Mouse (Mus musculus) heart, embryonic 10.5 days (tissue): ENCODE data around the gene Kif6. TPM values are rescaled to one million over a fixed set of nuclear protein-coding genes. Genes with fewer than 3 reads are reported as not detected.

Experiments used
- DNase-seq: peaks from one replicate; pipeline ENCODE4 v3.0.0-alpha.2; 2017; ENCODE audit warnings: low spot score
- H3K27ac ChIP-seq: fragments of 300-500 bp; sonication (generic); 2 replicates; pipeline ENCODE4 v1.5.1; 2016; ENCODE audit warnings: mild to moderate bottlenecking
- H3K27me3 ChIP-seq: fragments of 300-500 bp; sonication (generic); 2 replicates; pipeline ENCODE4 v1.6.1; 2016; ENCODE audit warnings: mild to moderate bottlenecking; ENCODE audit not compliant: poor library complexity, insufficient read depth, severe bottlenecking
- H3K36me3 ChIP-seq: fragments of 300-500 bp; sonication (generic); 2 replicates; pipeline ENCODE4 v1.6.1; 2016; ENCODE audit warnings: mild to moderate bottlenecking, moderate library complexity
- H3K4me1 ChIP-seq: fragments of 300-500 bp; sonication (generic); 2 replicates; pipeline ENCODE4 v1.6.1; 2016; ENCODE audit warnings: mild to moderate bottlenecking
- H3K4me3 ChIP-seq: fragments of 300-500 bp; sonication (generic); 2 replicates; pipeline ENCODE4 v1.5.1; 2016; ENCODE audit warnings: mild to moderate bottlenecking, moderate library complexity
- H3K9me3 ChIP-seq: fragments of 300-500 bp; sonication (generic); 2 replicates; pipeline ENCODE4 v1.6.1; 2016; ENCODE audit warnings: mild to moderate bottlenecking, moderate library complexity
- WGBS: fragments of 180-500 bp; shearing (Covaris S2); methylation state at CpG from one replicate; pipeline ENCODE4 v1.1.7; 2016; 5-methylcytosine and 5-hydroxymethylcytosine counted together
- polyA plus RNA-seq: library from polyadenylated mRNA; unstranded; fragments of >200 nt; fragmentation: Nextera tagmentation; extraction: Ambion mirVana; gene quantifications from 2 replicates; pipeline ENCODE4 v1.2.1, GENCODE M21; 2016

The Kif6 gene
- polyA plus RNA-seq, 1 experiment from 2014 or later = 2.0 TPM

DNA sequence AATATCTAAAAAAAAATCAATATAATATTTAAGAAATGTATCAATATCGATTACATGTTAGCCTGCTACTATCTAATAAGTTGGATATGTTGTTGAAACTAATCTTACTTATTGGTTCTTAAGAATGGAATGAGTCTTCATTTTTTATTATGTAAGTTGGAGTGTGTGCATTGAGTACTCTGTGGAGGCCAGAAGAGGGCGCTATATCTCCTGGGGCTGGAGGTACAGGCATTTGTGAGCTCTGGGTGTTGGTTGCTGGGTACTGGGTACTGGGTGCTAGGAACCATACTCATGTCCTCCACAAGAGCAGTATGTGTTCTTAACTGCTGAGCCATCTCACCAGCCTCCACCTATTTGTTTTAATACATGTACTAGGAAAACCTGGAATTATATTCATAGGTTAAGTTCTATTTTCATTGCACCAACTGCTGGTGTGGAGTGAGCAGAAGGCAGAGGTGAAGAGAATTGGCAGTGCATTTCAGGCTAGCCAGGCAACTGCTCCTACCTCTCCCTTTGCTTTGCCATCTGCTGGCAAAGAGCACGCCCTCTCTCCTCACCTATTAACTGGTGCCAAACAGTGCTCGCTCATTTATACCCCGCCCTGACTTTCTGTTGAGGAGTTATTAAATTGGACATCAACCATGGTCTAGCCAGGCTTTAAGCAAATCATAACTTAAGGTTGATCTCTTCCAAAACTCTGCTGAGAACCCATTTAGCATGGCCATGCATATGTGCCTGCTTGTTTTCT is 199.1 kb downstream of the Kif6 start:
- no peaks in the 10 kb centered on the region for H3K9me3 ChIP-seq
- WGBS = 85% methylated on average over 5 of the region's 5 CpGs
- H3K36me3 ChIP-seq = no peaks in the 10 kb centered on the region
- no peak overlapping the region for H3K27ac ChIP-seq
- peaks cover 20% of the 10 kb centered on the region for H3K4me1 ChIP-seq
- H3K27me3 ChIP-seq = no peaks in the 10 kb centered on the region
- H3K4me3 ChIP-seq = no peak overlapping the region
- no peak for DNase-seq

DNA sequence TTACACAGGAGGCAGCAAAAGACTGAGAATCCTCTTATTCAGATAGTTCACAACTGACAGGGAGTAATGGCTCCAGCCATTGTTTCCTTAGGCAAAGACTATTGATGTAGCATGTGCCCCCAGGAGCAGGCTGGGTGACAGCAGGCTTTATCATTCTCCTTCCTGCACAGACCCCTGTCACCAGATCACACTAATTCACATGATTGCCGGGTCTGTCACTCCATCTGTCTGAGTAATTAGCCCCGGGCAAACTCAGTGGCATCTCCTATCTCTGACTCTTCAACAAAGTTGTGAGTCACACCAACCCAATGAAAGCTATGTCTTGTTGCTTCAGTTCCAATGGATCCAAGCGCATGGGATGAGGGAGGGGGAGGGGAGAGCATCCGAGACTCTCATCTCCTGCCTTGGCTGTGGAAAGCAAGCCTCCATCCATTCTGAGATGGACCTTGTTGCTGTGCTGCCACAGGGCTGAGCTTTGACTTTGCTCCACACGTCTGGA is 201.2 kb downstream of the Kif6 start:
- H3K4me1 ChIP-seq = peaks cover 20% of the 10 kb centered on the region
- H3K27me3 ChIP-seq = no peaks in the 10 kb centered on the region
- no peak for DNase-seq
- no peaks in the 10 kb centered on the region for H3K36me3 ChIP-seq
- 13% methylated on average over 5 of the region's 5 CpGs for WGBS
- H3K4me3 ChIP-seq = no peak overlapping the region
- no peak overlapping the region for H3K27ac ChIP-seq
- H3K9me3 ChIP-seq = no peaks in the 10 kb centered on the region

DNA sequence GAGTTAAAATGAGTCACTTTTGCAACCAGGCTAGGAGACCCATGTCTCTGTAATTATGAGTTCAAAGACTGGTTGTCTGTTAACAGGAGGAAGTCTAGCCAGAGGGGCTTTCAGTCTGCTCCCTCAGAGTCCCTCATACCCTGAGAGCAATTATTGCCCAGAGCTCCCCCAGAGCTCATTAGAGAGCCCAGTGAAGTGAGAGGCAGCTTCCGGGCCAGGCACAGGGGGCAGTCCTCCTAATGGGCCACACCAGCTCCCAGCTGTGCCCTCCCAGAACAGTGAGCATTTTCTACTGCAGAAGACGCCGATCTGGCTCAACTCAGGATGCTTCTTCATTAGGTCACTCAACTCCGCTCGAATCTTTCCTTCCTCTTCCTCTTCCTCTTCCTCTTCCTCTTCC is 201.8 kb downstream of the Kif6 start:
- DNase-seq = no peak
- H3K9me3 ChIP-seq = no peaks in the 10 kb centered on the region
- H3K4me1 ChIP-seq = peaks cover 20% of the 10 kb centered on the region
- H3K36me3 ChIP-seq = no peaks in the 10 kb centered on the region
- peak overlapping the region; percentile 22; the same call in 1 of the 2 replicates for H3K27ac ChIP-seq
- H3K27me3 ChIP-seq = no peaks in the 10 kb centered on the region
- WGBS = 61% methylated on average over 5 of the region's 5 CpGs
- no peak overlapping the region for H3K4me3 ChIP-seq

DNA sequence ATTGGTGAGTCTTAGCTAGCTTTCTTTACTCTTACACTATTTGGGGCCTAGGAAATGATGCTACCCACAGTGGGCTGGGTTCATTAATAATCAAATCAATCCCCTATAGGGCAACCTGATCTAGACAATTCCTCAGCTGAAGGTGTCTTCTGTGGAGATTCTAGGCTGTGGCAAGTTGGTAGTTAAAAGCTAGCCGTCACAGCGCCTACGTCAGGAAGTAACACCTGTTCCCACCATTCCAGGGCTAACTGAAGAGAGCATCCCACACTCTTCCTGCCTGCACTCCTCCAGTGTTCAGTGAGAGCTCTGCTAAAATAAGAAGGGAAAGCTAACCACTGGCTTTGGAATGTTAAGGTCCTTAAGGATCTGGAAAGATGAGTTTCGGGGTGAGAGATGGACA is 205.3 kb downstream of the Kif6 start:
- 70% methylated on average over 4 of the region's 4 CpGs for WGBS
- Histone ChIP-seq H3K36me3 (no peaks in the 10 kb centered on the region), H3K4me1 (peaks cover 37% of the 10 kb centered on the region), H3K4me3 (no peak overlapping the region), H3K9me3 (no peaks in the 10 kb centered on the region), H3K27ac (no peak overlapping the region), H3K27me3 (no peaks in the 10 kb centered on the region)
- no peak for DNase-seq

GRCm38 (mm10) chr17:49824142-49824840 is 209.4 kb downstream of the Kif6 start:
- DNase-seq = peak; percentile 84
- Histone ChIP-seq H3K4me1 (peaks cover 48% of the 10 kb centered on the region), H3K27me3 (no peaks in the 10 kb centered on the region), H3K27ac (peak overlapping the region; percentile 80), H3K36me3 (no peaks in the 10 kb centered on the region), H3K9me3 (no peaks in the 10 kb centered on the region), H3K4me3 (no peak overlapping the region)
- WGBS = 26% methylated on average over 6 of the region's 6 CpGs

GRCm38 (mm10) chr17:49824841-49825450 is 210.0 kb downstream of the Kif6 start:
- Histone ChIP-seq H3K27ac (peak overlapping the region; percentile 80), H3K4me1 (peaks cover 54% of the 10 kb centered on the region), H3K27me3 (no peaks in the 10 kb centered on the region), H3K36me3 (no peaks in the 10 kb centered on the region), H3K4me3 (no peak overlapping the region), H3K9me3 (no peaks in the 10 kb centered on the region)
- WGBS = 84% methylated on average over 7 of the region's 7 CpGs
- DNase-seq = no peak

DNA sequence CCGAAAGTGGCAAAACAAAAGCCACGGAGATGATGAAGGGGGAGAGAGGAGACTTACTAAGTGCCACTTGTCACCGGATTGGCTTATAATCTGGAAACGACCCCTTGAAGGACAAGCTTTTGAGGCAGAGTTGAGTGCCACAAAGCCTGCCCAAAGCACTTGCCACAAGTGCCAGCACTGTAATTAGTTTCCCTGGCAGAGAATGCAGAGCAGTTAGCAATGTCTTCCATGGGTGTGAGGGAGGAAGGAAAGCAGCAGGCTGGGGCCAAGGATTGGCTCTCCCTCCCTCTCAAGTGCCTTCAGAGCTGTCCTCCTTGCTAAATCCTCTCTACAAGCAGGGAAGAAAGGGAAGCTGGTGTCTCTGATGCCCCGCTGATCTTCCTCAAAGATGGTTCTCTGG is 210.9 kb downstream of the Kif6 start:
- no peak for DNase-seq
- Histone ChIP-seq H3K27me3 (no peaks in the 10 kb centered on the region), H3K4me3 (no peak overlapping the region), H3K27ac (no peak overlapping the region), H3K36me3 (no peaks in the 10 kb centered on the region), H3K9me3 (no peaks in the 10 kb centered on the region), H3K4me1 (peaks cover 63% of the 10 kb centered on the region)
- WGBS = 68% methylated on average over 5 of the region's 5 CpGs

DNA sequence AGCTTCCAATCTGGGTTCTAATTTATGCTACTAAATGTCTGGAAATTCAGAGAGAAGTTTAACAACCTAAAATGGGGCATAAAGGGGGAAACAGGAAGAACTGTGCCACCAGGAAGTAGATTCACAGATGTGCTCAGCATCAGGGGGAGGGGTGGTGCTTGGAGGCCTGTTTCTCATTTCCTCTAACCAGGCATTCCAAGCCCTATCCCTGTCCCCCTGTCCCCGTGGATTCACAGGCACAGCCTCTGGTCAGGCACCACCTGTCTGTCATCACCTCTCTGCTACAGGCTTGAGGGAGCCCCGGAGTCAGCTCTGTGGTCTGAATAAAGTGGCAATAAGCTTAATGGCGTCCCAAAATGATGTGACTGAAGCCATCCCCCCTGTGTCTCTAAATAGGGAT is 216.8 kb downstream of the Kif6 start:
- no peaks in the 10 kb centered on the region for H3K27me3 ChIP-seq
- WGBS = 12% methylated on average over 3 of the region's 3 CpGs
- no peak overlapping the region for H3K4me3 ChIP-seq
- no peaks in the 10 kb centered on the region for H3K9me3 ChIP-seq
- H3K27ac ChIP-seq = peak overlapping the region; percentile 63
- peaks cover 46% of the 10 kb centered on the region for H3K4me1 ChIP-seq
- no peaks in the 10 kb centered on the region for H3K36me3 ChIP-seq
- no peak for DNase-seq

GRCm38 (mm10) chr17:49834044-49834545 is 219.2 kb downstream of the Kif6 start:
- Histone ChIP-seq H3K36me3 (no peaks in the 10 kb centered on the region), H3K9me3 (no peaks in the 10 kb centered on the region), H3K27ac (no peak overlapping the region), H3K27me3 (no peaks in the 10 kb centered on the region), H3K4me3 (no peak overlapping the region), H3K4me1 (peaks cover 47% of the 10 kb centered on the region)
- DNase-seq = no peak
- 90% methylated on average over 5 of the region's 5 CpGs for WGBS

DNA sequence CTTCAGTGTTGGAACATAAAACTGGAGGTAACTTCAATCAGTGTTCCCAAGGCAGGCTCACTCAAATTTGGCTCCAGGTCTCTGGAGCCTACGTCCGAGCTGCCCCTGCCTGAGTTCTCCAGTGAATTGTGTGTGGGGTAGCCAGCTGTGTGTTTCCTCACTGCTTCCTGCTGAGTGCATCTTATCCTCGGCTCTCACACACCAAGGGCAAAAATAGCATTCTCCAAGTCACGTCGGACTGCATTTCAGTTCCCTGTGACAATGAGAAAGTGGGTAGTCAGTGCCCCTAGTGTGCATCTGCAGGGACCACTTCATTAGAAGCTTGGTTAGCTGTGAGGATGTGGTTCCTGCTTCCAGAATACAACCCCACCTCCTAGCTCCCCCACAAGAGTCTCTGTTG is 222.5 kb downstream of the Kif6 start:
- H3K27me3 ChIP-seq = no peaks in the 10 kb centered on the region
- 36% methylated on average over 5 of the region's 5 CpGs for WGBS
- H3K4me1 ChIP-seq = peaks cover 17% of the 10 kb centered on the region
- H3K36me3 ChIP-seq = no peaks in the 10 kb centered on the region
- H3K9me3 ChIP-seq = no peaks in the 10 kb centered on the region
- DNase-seq = no peak
- peak overlapping the region; percentile 67 for H3K27ac ChIP-seq
- H3K4me3 ChIP-seq = no peak overlapping the region

DNA sequence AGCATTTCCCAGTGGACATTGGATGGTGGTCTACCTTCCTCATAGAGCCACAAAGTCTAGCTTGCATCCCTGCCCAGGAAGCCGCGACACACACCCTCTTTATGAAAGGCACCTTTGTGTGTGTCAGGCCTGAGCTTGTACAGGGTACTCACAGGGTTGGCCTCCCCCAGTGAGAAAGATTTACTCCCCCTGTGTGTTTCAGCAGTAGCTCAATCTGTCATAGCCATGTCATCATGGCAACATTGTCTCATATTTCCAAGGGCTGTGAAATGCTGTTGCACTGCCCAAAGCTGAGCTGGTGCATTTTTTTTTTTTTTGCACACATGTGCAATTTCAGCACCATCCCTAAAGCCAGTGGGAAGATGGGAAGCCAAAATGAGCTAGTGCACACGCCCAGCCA is 224.3 kb downstream of the Kif6 start:
- no peak for DNase-seq
- Histone ChIP-seq H3K27me3 (no peaks in the 10 kb centered on the region), H3K9me3 (no peaks in the 10 kb centered on the region), H3K4me1 (peaks cover 20% of the 10 kb centered on the region), H3K4me3 (no peak overlapping the region), H3K36me3 (no peaks in the 10 kb centered on the region), H3K27ac (no peak overlapping the region)
- 80% methylated on average over 3 of the region's 3 CpGs for WGBS

GRCm38 (mm10) chr17:49851210-49851609 is 236.3 kb downstream of the Kif6 start:
- no peak overlapping the region for H3K4me3 ChIP-seq
- H3K27me3 ChIP-seq = no peaks in the 10 kb centered on the region
- peaks cover 26% of the 10 kb centered on the region for H3K4me1 ChIP-seq
- WGBS = 27% methylated on average over 3 of the region's 3 CpGs
- no peak for DNase-seq
- H3K9me3 ChIP-seq = no peaks in the 10 kb centered on the region
- H3K27ac ChIP-seq = no peak overlapping the region
- H3K36me3 ChIP-seq = no peaks in the 10 kb centered on the region

DNA sequence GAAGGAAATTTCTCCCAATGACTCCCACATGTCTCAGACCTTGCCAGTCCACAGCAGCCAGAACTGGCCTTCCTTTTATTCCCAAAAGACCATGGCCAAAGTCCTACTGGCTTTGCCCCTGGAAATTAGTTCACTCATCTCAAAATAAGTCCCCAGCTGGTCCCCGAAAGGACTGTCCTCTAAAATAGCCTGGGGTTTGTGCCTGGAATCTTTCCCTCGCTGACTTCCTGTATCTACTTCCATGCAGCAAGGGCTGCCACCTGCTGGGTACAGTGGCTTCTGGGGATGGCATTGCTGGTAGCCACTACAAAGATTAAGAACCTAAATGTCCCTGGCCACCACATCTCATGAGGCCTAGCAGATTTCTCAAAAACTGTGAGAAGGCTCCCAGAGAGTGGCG is 237.2 kb downstream of the Kif6 start:
- H3K27me3 ChIP-seq = no peaks in the 10 kb centered on the region
- H3K36me3 ChIP-seq = no peaks in the 10 kb centered on the region
- no peaks in the 10 kb centered on the region for H3K9me3 ChIP-seq
- whole genome bisulfite sequencing = 54% methylated on average over 3 of the region's 3 CpGs
- no peak overlapping the region for H3K4me3 ChIP-seq
- H3K4me1 ChIP-seq = peaks cover 26% of the 10 kb centered on the region
- no peak for DNase-seq
- H3K27ac ChIP-seq = peak overlapping the region; percentile 52
